Mouse (Mus musculus) liver, postnatal 0 days (tissue): Measurements from ENCODE around the gene Nt5c3b.

Experiments
- CTCF ChIP-seq: sonication (generic); IDR thresholded peaks from 2 replicates; pipeline ENCODE4 v1.5.1; 2016; ENCODE audit warnings: antibody characterized with exemption, low read depth
- EP300 ChIP-seq: IDR thresholded peaks from 2 replicates; pipeline ENCODE4 v1.6.1; 2016; ENCODE audit warnings: antibody characterized with exemption, low read depth, mild to moderate bottlenecking

DNA sequence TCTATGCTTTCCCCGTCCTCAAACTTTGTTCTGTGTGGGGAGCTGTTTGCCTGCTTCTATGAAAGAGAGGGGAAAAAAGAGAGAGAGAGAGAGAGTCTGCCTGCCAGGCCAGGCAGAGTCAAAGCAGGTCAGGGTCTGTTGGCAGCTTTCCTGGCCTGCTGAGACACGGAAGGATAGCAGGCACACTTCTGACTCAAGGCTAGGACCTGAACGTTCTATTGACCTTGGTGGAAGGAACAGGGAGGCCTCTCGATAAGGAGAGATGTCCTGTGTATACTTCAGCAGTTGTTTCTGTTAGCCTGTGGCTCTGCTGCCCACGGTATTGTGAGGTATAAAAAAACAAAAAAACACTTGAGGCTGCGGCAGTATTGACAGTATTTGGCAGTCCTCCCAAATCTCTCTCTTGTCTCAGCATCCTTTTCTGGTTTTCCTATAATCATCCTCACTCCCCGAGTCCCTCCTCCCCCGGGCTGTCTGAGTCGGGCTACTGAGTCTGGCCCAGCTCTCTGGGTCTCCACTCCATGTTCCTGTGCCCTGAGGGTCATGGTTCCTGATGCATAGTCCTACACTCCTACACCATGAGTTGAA is 12.9 kb downstream of the Nt5c3b start:
- no peak for TF ChIP-seq CTCF
- TF ChIP-seq EP300: no peak
